Mouse (Mus musculus): ENCODE results near the gene Rpl26.

- TF ChIP-seq POLR2A (IDR thresholded peaks at IDR 0.05; ENCODE audit: insufficient read depth, low read length) (no peak), EP300 (IDR thresholded peaks at IDR 0.05; ENCODE audit: insufficient read depth, low read depth, low read length) (no peak)
These were observed 45.5 kb downstream of the Rpl26 start for GRCm38 (mm10) chr11:68946806-68947440.
